Mouse (Mus musculus) embryo, embryonic 11 days (tissue): ENCODE measurements at regions not wholly inside any gene's neighbourhood (a gene's known extent, or its start where the extent isn't known, plus 50 kb on each side); places are given as distances from the start of the nearest gene placed in this dataset.

ENCODE experiments used
- DNase-seq: peaks from one replicate; pipeline ENCODE4 v3.0.0-alpha.2; 2015

DNA sequence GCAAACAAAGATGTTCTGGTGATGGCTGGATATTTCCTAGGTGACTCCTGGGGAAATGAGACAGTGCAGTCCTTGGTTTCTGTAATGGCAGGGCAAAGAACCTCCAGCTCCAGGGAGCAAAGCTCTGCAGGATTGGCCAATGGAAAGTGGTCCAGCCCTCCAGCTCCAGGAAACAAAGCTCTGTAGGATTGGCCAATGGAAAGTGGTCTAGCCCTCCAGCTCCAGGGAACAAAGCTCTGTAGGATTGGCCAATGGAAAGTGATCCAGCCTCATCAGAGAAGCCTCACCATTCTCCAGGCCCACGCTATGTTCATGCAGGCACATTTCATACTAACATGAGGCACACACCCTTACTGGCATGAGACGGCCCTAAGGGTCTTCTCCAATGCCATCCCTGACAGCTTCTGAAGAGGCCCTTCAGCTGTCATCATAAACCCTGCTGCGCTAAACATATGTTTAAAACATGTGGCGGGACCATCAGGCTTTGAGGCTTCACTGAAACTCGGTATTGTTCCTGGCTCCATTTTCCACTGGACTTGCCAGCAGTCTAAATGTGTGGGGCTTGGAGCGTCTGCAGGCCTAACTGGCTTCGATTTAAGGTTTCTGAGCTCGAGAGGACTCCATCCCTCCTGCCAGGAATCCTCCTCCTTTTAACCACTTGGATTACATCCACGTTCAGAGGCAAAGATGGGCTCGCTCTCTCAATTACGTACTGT lies 175.3 kb upstream of the Ccdc54 start:
- no peak for DNase-seq

DNA sequence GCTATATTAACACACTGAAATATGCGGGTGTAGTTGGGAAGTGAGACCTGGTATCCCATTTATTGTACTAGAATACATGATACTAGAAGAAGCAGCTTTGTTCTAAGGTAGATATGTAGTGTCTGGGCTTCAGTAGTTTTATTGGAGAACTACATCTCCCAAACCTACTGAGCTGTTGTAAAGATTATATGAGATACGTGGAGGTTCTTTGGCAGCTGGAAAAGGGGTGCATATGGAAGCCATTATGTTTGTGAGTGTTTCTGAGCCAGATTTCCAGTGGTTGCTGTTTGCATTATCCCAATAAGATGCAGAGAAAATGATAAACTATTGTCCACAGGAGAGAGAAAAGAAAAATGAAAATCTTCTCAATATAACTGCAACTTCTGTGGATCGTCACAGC lies 171.1 kb upstream of the Ccdc54 start:
- no peak for DNase-seq

GRCm38 (mm10) chr16:50759979-50760378 lies 169.0 kb upstream of the Ccdc54 start:
- DNase-seq = no peak

DNA sequence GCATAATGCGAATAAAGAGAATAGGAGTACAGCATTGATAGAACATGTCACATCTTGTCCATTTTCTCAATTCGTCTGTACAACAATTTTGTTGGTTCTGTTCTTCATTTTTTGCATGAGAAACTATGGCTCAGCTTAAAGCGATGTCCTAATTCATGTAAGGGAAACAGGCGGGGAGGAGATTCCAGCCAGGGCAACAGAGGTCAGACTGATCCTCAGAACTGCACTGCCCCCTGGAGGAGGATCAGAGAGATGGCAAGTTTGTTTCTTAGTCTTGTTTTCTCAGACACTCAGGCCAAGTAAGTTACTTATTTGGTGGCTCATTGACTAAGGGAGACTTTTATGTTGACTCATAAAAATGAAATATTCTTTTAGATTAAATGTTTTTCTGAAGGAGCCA lies 165.7 kb upstream of the Ccdc54 start:
- DNase-seq = peak; percentile 62

GRCm38 (mm10) chr16:50753612-50754389 lies 162.8 kb upstream of the Ccdc54 start:
- DNase-seq = peak; percentile 62

GRCm38 (mm10) chr16:50753046-50753445 lies 162.1 kb upstream of the Ccdc54 start:
- no peak for DNase-seq

DNA sequence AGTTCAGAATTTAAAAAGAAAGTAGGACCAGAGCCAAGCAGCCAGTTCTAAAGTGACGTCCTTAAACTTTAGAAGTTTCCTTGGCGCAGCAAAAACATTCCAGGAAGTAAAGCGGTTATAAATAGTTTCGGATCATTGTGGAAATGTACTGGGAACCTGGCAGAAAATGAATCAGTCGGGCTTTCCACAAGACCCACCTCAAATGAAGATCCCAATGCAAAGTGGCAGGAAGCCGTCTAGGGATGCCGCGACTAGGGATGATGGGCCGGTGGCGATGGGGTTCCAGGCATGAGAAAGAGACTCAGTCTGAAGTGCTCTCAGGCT lies 161.3 kb upstream of the Ccdc54 start:
- no peak for DNase-seq

DNA sequence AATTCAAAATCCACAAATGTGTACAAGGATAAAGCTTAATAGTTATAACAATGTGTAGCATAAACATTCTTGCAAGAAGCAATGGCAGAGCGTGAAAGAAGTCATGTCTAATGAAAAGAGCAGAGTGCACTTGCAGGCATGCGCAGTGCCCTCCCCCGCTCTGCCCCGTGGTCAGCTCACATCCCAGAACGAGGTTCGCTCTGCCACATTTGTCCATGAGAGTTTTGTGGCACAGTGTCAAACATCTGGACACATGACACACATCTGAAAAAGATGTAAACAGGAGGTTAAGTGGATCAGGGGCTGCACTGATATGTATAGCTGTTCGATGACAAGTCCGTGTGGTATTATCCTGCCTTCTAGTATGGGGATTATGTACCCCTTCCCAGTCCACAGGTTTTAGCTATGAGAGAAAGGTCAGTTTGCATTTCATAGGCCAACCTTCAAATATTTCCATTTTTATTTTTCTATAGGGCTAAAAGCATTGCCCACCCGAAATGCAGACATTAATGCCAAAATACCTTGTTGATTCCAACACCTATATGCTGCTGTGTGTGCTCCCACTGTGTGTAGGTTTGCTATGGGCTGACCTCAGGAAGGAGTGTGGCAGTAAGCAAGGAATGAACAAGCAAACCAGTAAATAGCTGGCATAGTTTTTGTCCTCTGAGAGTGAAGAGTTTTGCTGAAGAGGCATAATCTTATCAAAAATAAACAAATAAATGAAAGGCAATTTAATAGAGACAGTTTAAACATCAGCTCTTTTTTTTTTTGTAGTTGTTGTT lies 160.7 kb upstream of the Ccdc54 start:
- DNase-seq = no peak

- DNase-seq = no peak
Measured at GRCm38 (mm10) chr16:50747698-50748097, 156.7 kb upstream of the Ccdc54 start.

- DNase-seq = no peak
Measured at GRCm38 (mm10) chr16:50745723-50746122, 154.8 kb upstream of the Ccdc54 start.

GRCm38 (mm10) chr16:50737396-50737843 lies 146.5 kb upstream of the Ccdc54 start:
- peak; percentile 14 for DNase-seq

- DNase-seq = peak; percentile 93
Measured at GRCm38 (mm10) chr16:50736151-50737047, 145.4 kb upstream of the Ccdc54 start.

DNA sequence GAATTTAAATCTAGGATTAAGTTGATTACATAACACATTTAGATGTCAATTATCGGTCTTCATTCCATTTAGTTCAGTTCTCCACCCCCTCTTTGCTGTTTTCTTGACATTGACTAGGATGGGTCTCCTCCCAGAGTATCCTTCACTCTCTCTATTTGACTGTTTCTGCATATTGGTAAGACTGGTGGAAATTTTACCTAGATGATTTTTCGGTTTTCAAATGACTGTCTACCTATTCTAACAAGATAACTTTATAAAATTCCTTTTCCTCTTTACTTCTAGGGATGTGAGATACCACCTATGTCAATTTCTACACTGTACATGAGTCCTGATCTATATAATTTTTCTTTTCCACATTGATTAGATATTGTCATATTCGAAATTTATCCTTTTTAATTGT lies 142.4 kb upstream of the Ccdc54 start:
- no peak for DNase-seq

GRCm38 (mm10) chr16:50732082-50733006 lies 141.4 kb upstream of the Ccdc54 start:
- DNase-seq = peak; percentile 95

- DNase-seq = no peak
Measured at GRCm38 (mm10) chr16:50729341-50729740, 138.4 kb upstream of the Ccdc54 start.

DNA sequence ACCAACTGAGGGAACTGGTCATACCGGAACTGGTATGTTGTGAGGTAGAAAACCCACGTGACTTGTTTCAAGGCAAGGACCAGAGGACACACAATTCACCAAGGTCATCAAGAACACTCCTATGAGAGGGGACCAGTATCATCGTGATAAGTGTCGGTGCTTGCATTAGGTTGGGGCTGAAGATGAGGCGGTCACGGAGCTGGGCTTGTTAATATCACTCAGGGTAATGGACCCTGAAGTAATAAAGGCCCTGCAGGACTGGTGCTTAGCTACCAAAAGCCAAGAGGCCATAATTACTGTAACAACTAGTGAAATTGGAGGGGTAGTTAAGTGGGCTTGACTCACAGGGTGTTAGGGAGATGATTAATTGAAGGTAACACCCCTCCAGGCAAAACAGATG lies 132.2 kb upstream of the Ccdc54 start:
- DNase-seq = no peak

GRCm38 (mm10) chr16:50717306-50718017 lies 126.5 kb upstream of the Ccdc54 start:
- DNase-seq = peak; percentile 37

- no peak for DNase-seq
Measured at GRCm38 (mm10) chr16:50709727-50710126, 118.8 kb upstream of the Ccdc54 start.

GRCm38 (mm10) chr16:50707906-50708305 lies 117.0 kb upstream of the Ccdc54 start:
- DNase-seq = no peak

GRCm38 (mm10) chr16:50705921-50706320 lies 115.0 kb upstream of the Ccdc54 start:
- no peak for DNase-seq
